Mouse (Mus musculus) effector memory CD4-positive, alpha-beta T cell, adult 7 months (primary cell): ENCODE measurements around the gene Pink1. TPM values are rescaled to one million over a fixed set of nuclear protein-coding genes. Genes with fewer than 3 reads are reported as not detected.

ENCODE experiments used
- polyA plus RNA-seq: library from polyadenylated mRNA; unstranded; fragments of 100-300 nt; shearing (Covaris generic); gene quantifications from one replicate; pipeline ENCODE4 v1.2.1, GENCODE M21; 2017

Pink1 gene
- 110 TPM for polyA plus RNA-seq

DNA sequence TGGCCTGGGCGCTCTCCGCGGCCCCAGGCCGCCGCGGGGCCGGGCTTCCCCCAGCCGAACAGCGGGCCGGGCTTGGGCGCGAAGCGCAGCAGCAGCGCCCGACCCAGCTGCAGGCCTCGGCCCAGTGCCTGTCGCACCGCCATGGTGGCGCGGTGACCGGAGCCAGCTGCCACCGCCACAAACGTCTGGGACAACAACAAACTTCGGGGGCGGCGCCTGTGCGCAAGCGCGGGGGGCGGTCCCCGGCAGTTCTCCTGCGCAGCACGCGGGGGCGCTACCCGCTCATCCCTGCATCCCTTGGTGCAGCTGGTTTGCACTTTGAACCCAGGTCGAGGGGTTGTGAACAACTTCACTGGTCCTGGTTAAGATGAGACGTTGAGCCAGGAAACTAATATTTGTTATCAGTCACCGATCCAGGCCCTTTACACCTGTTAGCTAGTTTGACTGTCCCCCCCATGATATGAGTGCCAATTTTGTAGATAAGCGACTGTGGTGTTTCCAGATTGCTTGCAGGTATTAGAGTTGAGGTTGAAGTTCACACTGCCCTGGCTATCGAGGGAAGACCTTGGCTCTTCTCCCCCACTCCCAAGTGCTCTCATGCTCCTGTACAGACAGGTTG, at the start of gene Pink1:
Gene Pink1 (minus strand): TSS at position 231 of the 619 bp plus-strand sequence.

GRCm38 (mm10) chr4:138367641-138368497, 41.8 kb upstream of the Pink1 start, which contains the start of gene Cda:
TSS of gene Cda (minus strand) at chr4:138367992.

DNA sequence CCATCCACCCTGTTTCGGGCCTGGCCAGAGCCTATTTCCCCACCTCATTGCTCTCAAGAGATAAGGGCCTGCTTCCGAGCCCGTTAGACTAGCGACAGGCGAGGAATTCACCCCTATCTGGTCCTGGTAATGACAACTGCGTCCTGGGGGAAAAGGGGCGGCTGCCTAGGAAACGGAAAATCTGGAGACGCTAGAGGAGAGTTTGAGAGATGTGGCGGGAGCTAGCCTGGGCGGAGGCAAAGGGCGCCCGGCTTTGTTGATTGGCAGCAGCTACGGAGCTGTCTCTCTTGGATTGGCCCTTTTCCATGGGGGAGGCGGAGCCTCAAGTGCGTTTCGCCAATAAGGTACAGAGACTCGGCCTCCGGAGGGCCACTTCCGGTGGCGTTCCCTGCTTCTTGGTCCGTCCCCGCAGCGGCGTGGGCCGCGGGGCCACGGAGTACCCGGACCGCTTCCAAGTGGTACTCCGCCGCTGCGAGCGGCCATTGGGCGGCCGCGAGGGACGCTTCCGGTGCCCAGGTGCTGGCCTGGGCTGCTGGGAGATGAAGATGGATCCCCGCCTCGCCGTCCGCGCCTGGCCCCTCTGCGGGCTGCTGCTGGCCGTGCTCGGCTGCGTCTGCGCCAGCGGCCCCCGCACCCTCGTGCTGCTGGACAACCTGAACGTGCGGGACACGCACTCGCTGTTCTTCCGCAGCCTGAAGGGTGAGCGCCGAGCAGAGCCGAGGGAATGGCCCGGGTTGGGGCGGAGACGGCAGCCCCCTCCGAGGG, 21.6 kb downstream of the Pink1 start, which contains the start of gene Ddost:
Gene Ddost (plus strand): TSS at position 391 of the 765 bp plus-strand sequence.

Other genes starting within 250 kb of the Pink1 start
- 152 TPM for gene Hp1bp3, start 110.0 kb downstream of the Pink1 start, polyA plus RNA-seq
- 0.60 TPM for gene Sh2d5, start 75.9 kb downstream of the Pink1 start, polyA plus RNA-seq
- gene Kif17, start 75.9 kb downstream of the Pink1 start, polyA plus RNA-seq: 0.26 TPM
- 144 TPM for gene Ddost, start 21.6 kb downstream of the Pink1 start, polyA plus RNA-seq
- gene Cda, start 41.7 kb upstream of the Pink1 start, polyA plus RNA-seq: 0.91 TPM
- gene Fam43b, start 70.2 kb upstream of the Pink1 start, polyA plus RNA-seq: 0.23 TPM
- 17.8 TPM for gene Mul1, start 108.4 kb upstream of the Pink1 start, polyA plus RNA-seq
- 2.5 TPM for gene Camk2n1, start 128.0 kb upstream of the Pink1 start, polyA plus RNA-seq